Mouse (Mus musculus): ENCODE measurements around the gene Prr12. TPM values are rescaled to one million over a fixed set of nuclear protein-coding genes. Genes with fewer than 3 reads are reported as not detected.

Gene Prr12
- polyA plus RNA-seq, 1 experiment = 73.6 TPM

GRCm38 (mm10) chr7:45045741-45046140 lies 6.9 kb downstream of the Prr12 start:
- TF ChIP-seq GATA1 (IDR thresholded peaks at IDR 0.05; ENCODE audit: borderline replicate concordance, low read length) (no peak), FLI1 (IDR thresholded peaks at IDR 0.05; ENCODE audit: low read length) (no peak)
- H3K4me3 ChIP-seq (replicated peaks) = no peak overlapping the region

DNA sequence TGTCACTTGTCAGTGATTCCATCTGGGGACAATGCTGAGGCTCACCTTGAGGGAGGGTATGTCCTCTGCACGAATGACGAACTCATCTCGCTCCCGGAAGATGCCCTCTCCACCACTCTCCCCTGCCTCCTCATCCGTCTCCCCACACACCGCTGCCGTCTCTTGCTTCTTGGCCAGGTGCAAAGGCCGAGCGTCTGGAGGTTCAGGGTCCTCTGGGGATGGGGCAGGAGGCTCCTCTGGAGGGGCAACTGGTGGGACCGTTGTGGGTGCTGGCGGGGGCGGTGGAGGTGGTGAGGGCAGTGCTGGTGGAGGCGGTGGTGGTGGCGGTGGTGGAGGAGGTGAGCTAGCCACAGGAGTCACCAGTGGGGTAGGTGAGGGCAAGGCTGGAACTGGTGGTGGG lies 9.4 kb downstream of the Prr12 start:
- H3K36me3 ChIP-seq (replicated peaks; ENCODE audit: low read length) = peaks cover 96% of the 10 kb centered on the region
- H3K9me3 ChIP-seq = no peaks in the 10 kb centered on the region
- no peaks in the 10 kb centered on the region for H3K27me3 ChIP-seq (replicated peaks)
- H3K4me1 ChIP-seq = peaks cover 10% of the 10 kb centered on the region
- no peak for TF ChIP-seq GATA1 (IDR thresholded peaks at IDR 0.05; ENCODE audit: borderline replicate concordance, low read length)
- TF ChIP-seq FLI1 (IDR thresholded peaks at IDR 0.05; ENCODE audit: low read length) = no peak
- no peak overlapping the region for H3K4me3 ChIP-seq (replicated peaks)

More at GRCm38 (mm10) chr7:45045741-45046140, 6.9 kb downstream of the Prr12 start:
- H3K36me3 ChIP-seq (replicated peaks; ENCODE audit: low read length) = peaks cover 98% of the 10 kb centered on the region
- H3K4me1 ChIP-seq = peaks cover 24% of the 10 kb centered on the region
- no peaks in the 10 kb centered on the region for H3K27me3 ChIP-seq (replicated peaks)
- no peaks in the 10 kb centered on the region for H3K9me3 ChIP-seq

- H3K27me3 ChIP-seq (replicated peaks) = no peaks in the 10 kb centered on the region
- H3K4me1 ChIP-seq = peaks cover 23% of the 10 kb centered on the region
- no peak overlapping the region for H3K4me3 ChIP-seq (replicated peaks)
- TF ChIP-seq GATA1 (IDR thresholded peaks at IDR 0.05; ENCODE audit: borderline replicate concordance, low read length) (no peak), FLI1 (IDR thresholded peaks at IDR 0.05; ENCODE audit: low read length) (no peak)
- peaks cover 96% of the 10 kb centered on the region for H3K36me3 ChIP-seq (replicated peaks; ENCODE audit: low read length)
- no peaks in the 10 kb centered on the region for H3K9me3 ChIP-seq
Observed at GRCm38 (mm10) chr7:45040851-45041250, 11.8 kb downstream of the Prr12 start.

DNA sequence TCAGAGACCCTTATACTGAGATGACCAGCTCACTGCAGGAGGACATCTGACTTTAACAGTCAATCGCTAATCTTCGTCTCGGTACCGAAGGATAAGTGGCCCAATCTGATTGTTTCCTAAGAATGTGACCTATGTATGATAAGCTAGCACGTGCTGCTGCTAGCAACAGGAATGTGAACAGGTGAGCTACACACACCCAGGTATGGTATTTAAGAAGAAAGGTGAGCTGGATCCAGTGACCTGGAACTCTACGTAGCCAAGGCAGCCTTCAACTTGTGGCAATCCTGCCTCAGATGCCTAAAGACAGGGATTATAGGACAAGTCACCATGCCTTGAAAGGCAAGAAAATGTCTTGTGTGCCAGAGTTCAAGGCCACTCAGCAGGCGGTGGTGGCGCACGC lies 14.3 kb downstream of the Prr12 start:
- Histone ChIP-seq H3K27me3 (replicated peaks) (no peaks in the 10 kb centered on the region), H3K4me1 (peaks cover 18% of the 10 kb centered on the region; the same call in 1 of the 2 replicates), H3K4me3 (replicated peaks) (no peak overlapping the region), H3K9me3 (no peaks in the 10 kb centered on the region), H3K36me3 (replicated peaks; ENCODE audit: low read length) (peaks cover 98% of the 10 kb centered on the region)
- TF ChIP-seq GATA1 (IDR thresholded peaks at IDR 0.05; ENCODE audit: borderline replicate concordance, low read length) (no peak), FLI1 (IDR thresholded peaks at IDR 0.05; ENCODE audit: low read length) (no peak)

- no peaks in the 10 kb centered on the region for H3K27me3 ChIP-seq (replicated peaks)
- H3K4me3 ChIP-seq (replicated peaks) = no peak overlapping the region
- no peak for TF ChIP-seq FLI1 (IDR thresholded peaks at IDR 0.05; ENCODE audit: low read length)
- no peak for TF ChIP-seq GATA1 (IDR thresholded peaks at IDR 0.05; ENCODE audit: borderline replicate concordance, low read length)
- peaks cover 15% of the 10 kb centered on the region; the same call in 1 of the 2 replicates for H3K4me1 ChIP-seq
- H3K36me3 ChIP-seq (replicated peaks; ENCODE audit: low read length) = peaks cover 98% of the 10 kb centered on the region
- H3K9me3 ChIP-seq = no peaks in the 10 kb centered on the region
Observed at GRCm38 (mm10) chr7:45037720-45038361, 14.8 kb downstream of the Prr12 start.

DNA sequence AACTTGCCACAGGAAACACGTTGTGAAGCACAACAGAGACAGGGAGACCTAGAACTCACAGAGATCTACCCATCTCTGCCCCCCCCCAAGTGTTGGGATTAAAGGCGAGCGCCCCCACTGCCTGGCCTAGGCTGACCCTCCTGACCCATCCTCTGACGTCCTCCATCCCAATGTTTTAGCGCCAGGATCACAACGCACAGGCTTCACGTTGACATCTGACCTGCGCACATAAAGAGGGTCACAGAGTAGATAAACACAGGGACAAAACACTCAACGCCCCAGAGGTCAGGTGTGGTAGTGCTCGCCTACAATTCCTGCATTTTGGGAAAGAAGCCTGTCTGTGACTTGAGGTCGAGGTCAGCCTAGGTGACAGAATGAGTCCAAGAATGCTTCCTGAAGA lies 16.0 kb downstream of the Prr12 start:
- H3K4me1 ChIP-seq = peaks cover 15% of the 10 kb centered on the region; the same call in 1 of the 2 replicates
- no peaks in the 10 kb centered on the region for H3K27me3 ChIP-seq (replicated peaks)
- H3K4me3 ChIP-seq (replicated peaks) = no peak overlapping the region
- H3K9me3 ChIP-seq = no peaks in the 10 kb centered on the region
- H3K36me3 ChIP-seq (replicated peaks; ENCODE audit: low read length) = peaks cover 98% of the 10 kb centered on the region
- no peak for TF ChIP-seq FLI1 (IDR thresholded peaks at IDR 0.05; ENCODE audit: low read length)
- no peak for TF ChIP-seq GATA1 (IDR thresholded peaks at IDR 0.05; ENCODE audit: borderline replicate concordance, low read length)

DNA sequence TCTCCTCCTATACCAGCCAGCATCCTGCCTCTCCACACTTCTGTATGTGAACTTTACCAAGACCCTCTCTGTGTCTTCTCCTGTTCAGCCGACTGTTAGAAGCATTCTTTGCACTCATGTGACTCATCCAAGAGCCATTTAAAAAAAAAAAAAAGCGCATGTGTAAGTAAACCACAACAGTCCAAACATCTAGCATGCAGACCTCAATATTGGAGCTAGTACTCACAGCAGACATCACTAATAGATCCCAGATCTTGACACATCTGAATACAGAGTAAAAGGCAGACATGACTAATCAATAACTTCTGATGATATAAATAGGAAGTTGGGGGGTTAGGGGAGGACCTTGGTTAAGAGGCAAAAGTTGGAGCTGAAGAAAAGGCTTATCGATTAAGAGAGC lies 17.1 kb downstream of the Prr12 start:
- H3K9me3 ChIP-seq = no peaks in the 10 kb centered on the region
- peaks cover 98% of the 10 kb centered on the region for H3K36me3 ChIP-seq (replicated peaks; ENCODE audit: low read length)
- TF ChIP-seq FLI1 (IDR thresholded peaks at IDR 0.05; ENCODE audit: low read length) (no peak), GATA1 (IDR thresholded peaks at IDR 0.05; ENCODE audit: borderline replicate concordance, low read length) (no peak)
- no peak overlapping the region for H3K4me3 ChIP-seq (replicated peaks)
- no peaks in the 10 kb centered on the region for H3K27me3 ChIP-seq (replicated peaks)
- H3K4me1 ChIP-seq = peaks cover 15% of the 10 kb centered on the region; the same call in 1 of the 2 replicates

DNA sequence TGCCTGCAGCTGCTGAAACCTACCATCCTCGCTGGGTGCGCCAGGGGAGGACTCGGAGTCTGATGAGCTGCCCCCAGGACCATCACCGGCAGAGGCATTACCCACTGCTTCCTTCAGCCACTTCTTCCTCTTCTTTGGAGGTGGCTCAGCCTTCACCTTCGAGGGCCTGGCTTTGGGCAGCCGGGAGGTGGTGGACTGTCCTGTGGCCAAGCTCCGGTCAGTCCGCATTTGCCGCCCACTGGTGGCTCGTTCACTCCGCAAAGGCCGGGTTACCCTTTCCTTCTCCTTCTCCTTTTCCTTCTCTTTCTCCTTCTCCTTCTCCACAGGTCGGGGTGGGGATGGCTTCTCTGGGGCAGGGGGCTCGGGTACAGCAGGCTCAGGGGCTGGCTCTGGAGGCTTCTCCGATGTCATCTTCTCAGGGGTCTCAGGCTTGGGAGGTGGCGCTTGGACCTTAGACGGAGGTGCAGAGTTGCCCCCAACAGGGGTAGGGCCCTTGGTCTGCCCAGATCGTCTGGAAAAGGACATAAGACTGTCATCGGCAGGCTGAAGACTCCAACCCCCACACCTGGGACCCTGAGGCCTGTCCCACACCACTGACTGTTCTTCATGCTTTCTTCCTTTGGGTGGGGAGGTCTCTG lies 18.8 kb downstream of the Prr12 start:
- Histone ChIP-seq H3K36me3 (replicated peaks; ENCODE audit: low read length) (peaks cover 99% of the 10 kb centered on the region), H3K27me3 (replicated peaks) (no peaks in the 10 kb centered on the region), H3K9me3 (no peaks in the 10 kb centered on the region), H3K4me1 (peaks cover 15% of the 10 kb centered on the region; the same call in 1 of the 2 replicates), H3K4me3 (replicated peaks) (no peak overlapping the region)
- TF ChIP-seq GATA1 (IDR thresholded peaks at IDR 0.05; ENCODE audit: borderline replicate concordance, low read length) (no peak), FLI1 (IDR thresholded peaks at IDR 0.05; ENCODE audit: low read length) (no peak)

- Histone ChIP-seq H3K4me1 (peaks cover 3% of the 10 kb centered on the region; the same call in 1 of the 2 replicates), H3K4me3 (replicated peaks) (no peak overlapping the region), H3K9me3 (no peaks in the 10 kb centered on the region), H3K27me3 (replicated peaks) (no peaks in the 10 kb centered on the region), H3K36me3 (replicated peaks; ENCODE audit: low read length) (peaks cover 97% of the 10 kb centered on the region)
- TF ChIP-seq GATA1 (IDR thresholded peaks at IDR 0.05; ENCODE audit: borderline replicate concordance, low read length) = no peak
- no peak for TF ChIP-seq FLI1 (IDR thresholded peaks at IDR 0.05; ENCODE audit: low read length)
Observed at GRCm38 (mm10) chr7:45030857-45031256, 21.8 kb downstream of the Prr12 start.

DNA sequence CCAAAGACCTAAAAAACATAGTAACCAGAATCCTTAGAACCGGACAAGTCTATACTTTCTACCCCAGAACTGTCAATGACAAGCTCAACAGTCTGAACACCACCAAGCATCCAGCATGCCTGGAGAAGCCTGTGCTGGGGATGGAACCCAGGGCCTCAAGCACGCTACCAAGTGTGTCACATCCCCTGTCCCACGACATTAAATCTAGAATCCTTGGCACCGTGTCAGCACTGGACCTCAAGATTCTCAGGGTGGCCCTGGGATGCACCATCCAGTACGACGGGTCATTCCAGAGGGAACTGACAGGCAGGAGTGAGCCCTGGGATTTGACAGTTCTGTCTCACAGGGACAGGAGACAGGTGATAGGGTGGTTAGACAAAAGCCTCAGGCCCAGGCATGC lies 22.7 kb downstream of the Prr12 start:
- peaks cover 93% of the 10 kb centered on the region for H3K36me3 ChIP-seq (replicated peaks; ENCODE audit: low read length)
- H3K27me3 ChIP-seq (replicated peaks) = no peaks in the 10 kb centered on the region
- TF ChIP-seq FLI1 (IDR thresholded peaks at IDR 0.05; ENCODE audit: low read length) (no peak), GATA1 (IDR thresholded peaks at IDR 0.05; ENCODE audit: borderline replicate concordance, low read length) (no peak)
- H3K4me3 ChIP-seq (replicated peaks) = no peak overlapping the region
- H3K4me1 ChIP-seq = peaks cover 3% of the 10 kb centered on the region; the same call in 1 of the 2 replicates
- H3K9me3 ChIP-seq = no peaks in the 10 kb centered on the region
